Mouse (Mus musculus) C2C12 (cell line): ENCODE results near the gene Ndst4. TPM values are rescaled to one million over a fixed set of nuclear protein-coding genes. Genes with fewer than 3 reads are reported as not detected.

Experiments
- H3K27me3 ChIP-seq: one replicate; pipeline ENCODE4 v1.6.1; 2011; ENCODE audit not compliant: control insufficient read depth, insufficient read depth, insufficient read length
- H3K36me3 ChIP-seq: one replicate; pipeline ENCODE4 v1.6.1; 2011; ENCODE audit not compliant: control insufficient read depth, insufficient read depth
- H3K4me3 ChIP-seq: one replicate; pipeline ENCODE4 v1.5.1; 2011; ENCODE audit warnings: mild to moderate bottlenecking, control low read depth; ENCODE audit not compliant: poor library complexity, insufficient read depth, severe bottlenecking
- H3K79me2 ChIP-seq: one replicate; pipeline ENCODE4 v1.6.1; 2011; ENCODE audit not compliant: control insufficient read depth, insufficient read depth
- H3K79me3 ChIP-seq: one replicate; pipeline ENCODE4 v1.6.1; 2011; ENCODE audit warnings: low read depth, control low read depth
- H3ac ChIP-seq: one replicate; pipeline ENCODE3; 2011; ENCODE audit warnings: low read depth; ENCODE audit not compliant: control insufficient read depth, insufficient read length
- CEBPB ChIP-seq: IDR thresholded peaks from one replicate; pipeline ENCODE4 v1.6.1; 2011; ENCODE audit warnings: low read depth, mild to moderate bottlenecking, control low read depth, moderate library complexity
- CTCF ChIP-seq: IDR thresholded peaks from one replicate; pipeline ENCODE4 v1.5.1; 2011; ENCODE audit not compliant: control insufficient read depth, insufficient read depth, insufficient read length
- FOSL1 ChIP-seq: IDR thresholded peaks from one replicate; pipeline ENCODE4 v1.8.0; 2011; ENCODE audit warnings: mild to moderate bottlenecking, low read length; ENCODE audit not compliant: poor library complexity, insufficient read depth, severe bottlenecking
- MAX ChIP-seq: IDR thresholded peaks from one replicate; pipeline ENCODE4 v1.6.1; 2011; ENCODE audit warnings: mild to moderate bottlenecking, control low read depth
- MYOD1 ChIP-seq: IDR thresholded peaks from one replicate; pipeline ENCODE4 v1.6.1; 2011; ENCODE audit warnings: low read depth; ENCODE audit not compliant: control insufficient read depth, insufficient read length
- MYOG ChIP-seq: IDR thresholded peaks from one replicate; pipeline ENCODE4 v1.6.1; 2011; ENCODE audit not compliant: control insufficient read depth, insufficient read length; ENCODE audit errors: extremely low read depth
- USF1 ChIP-seq: IDR thresholded peaks from one replicate; pipeline ENCODE4 v1.6.1; 2011; ENCODE audit warnings: low read depth, mild to moderate bottlenecking, control low read depth, moderate library complexity
- long read RNA-seq, 2 experiments: library from polyadenylated mRNA; unstranded; transcript quantifications; one replicate each; pipeline ENCODE4 v2.0.0; 2019 to 2020
- polyA plus RNA-seq: library from polyadenylated mRNA; unstranded; fragments of >200 nt; fragmentation: generic; extraction: Trizol; gene quantifications from one replicate; pipeline ENCODE4 v1.2.1, GENCODE M21; 2012; ENCODE audit warnings: missing spikeins

Gene Ndst4
- polyA plus RNA-seq, result 0.44 TPM
- long read RNA-seq, experiment 1, partial matches to known transcripts, result 1 of 1 reads
- long read RNA-seq, experiment 1, other reads (novel, unspliced or antisense), result 0 of 1 reads
- long read RNA-seq, experiment 2, partial matches to known transcripts, result 0 of 1 reads
- long read RNA-seq, experiment 2, other reads (novel, unspliced or antisense), result 1 of 1 reads

DNA sequence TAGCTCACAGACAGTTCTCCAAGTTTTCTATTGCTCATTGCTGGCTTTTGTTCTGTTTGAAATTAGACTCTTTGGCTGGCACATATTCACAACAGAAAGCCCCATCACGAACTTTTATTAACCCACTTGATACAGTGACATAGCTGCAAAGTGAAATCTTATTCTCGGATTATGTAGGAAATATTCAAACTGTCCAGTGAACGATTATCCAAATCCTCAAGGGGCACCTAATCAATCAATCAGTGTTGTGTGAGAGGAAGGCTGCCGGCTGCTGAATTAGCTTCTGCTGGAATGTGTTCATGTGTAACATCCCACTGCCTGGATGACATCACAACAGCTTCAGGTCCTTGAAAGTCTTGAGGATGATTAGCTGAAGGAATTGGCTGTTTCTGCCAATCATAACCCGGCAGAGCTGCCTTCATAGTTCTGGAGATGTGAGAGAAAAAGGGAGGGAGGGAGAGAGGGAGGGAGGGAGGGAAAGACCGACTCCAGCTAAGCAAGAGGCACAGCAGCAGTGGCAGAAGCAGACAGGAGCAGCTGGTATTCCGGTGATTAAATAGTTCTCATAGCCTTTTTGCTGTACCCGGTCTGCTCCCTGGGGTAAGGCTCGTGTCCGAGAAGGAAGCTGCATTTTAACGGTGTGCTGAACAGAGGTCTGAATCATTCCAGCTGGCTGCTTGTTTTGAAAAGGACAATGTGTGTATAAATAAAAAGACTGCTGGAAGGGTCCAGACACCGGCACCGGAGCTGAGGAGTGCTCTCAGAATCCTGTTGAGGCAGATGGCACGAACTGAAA is at the start of gene Ndst4:
Ndst4 (plus strand) TSS at position 476 of the 796 bp plus-strand sequence.
- Histone ChIP-seq H3K4me3 (peak within 1 kb of the TSS; percentile 29), H3K79me3 (no peaks in the 10 kb centered on the region)
- TF ChIP-seq MYOD1 (peak; percentile 49), FOSL1 (no peak)

DNA sequence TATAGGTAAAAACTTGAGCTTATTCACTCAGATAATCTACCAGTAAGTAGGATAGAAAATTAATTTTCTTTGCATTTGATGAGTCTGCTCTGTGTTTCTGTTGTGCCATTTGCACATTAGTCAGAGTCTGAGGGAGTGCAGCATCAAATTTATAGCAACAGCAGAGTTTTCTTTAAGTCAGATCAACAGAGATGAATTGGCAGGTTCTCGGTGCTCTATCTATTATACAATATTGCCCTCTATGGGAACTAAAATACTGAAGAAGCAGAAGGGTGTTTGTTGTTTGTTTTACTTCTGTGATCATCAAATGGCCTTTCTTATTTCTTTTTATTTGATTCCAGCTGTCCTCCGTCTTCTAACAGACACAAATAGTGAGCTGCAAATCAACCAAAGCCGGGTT is 6.4 kb upstream of the Ndst4 start:
- no peaks in the 10 kb centered on the region for H3K36me3 ChIP-seq
- TF ChIP-seq MYOD1 (no peak), MAX (no peak), MYOG (no peak), CTCF (no peak), FOSL1 (no peak), CEBPB (no peak), USF1 (no peak)
- H3K79me2 ChIP-seq, result no peaks in the 10 kb centered on the region
- H3K4me3 ChIP-seq, result no peak overlapping the region
- H3ac ChIP-seq, result no peak overlapping the region
- H3K79me3 ChIP-seq, result no peaks in the 10 kb centered on the region
- H3K27me3 ChIP-seq, result no peaks in the 10 kb centered on the region

More for the DNA sequence above, at the start of gene Ndst4:
- no peaks in the 10 kb centered on the region for H3K36me3 ChIP-seq
- no peaks in the 10 kb centered on the region for H3K27me3 ChIP-seq
- H3ac ChIP-seq, result peak within 1 kb of the TSS; percentile 74
- no peaks in the 10 kb centered on the region for H3K79me2 ChIP-seq

DNA sequence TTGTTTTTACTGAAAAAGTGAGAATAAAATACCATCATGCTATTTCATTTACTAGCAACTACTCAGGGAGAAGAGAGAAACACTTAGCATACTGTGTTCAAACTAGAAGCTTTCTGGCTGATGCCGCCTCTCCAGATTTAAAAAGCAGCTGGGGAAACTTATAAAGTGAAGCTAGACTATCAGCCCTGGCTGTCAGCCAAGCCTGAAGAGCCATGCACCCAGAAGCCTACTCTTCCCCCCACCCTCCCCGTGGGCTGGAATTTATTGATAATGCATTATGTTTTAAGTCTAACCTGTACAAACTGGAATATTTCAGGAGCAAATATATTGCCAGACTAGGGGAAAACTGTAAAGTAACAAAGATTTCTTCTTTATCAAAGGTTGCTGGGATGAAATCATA is 2.6 kb downstream of the Ndst4 start:
- no peak for TF ChIP-seq MAX
- TF ChIP-seq USF1, result no peak
- no peak for TF ChIP-seq CTCF
- TF ChIP-seq MYOD1, result no peak
- no peak for TF ChIP-seq MYOG
- TF ChIP-seq CEBPB, result no peak
- TF ChIP-seq FOSL1, result no peak
- Histone ChIP-seq H3K27me3 (no peaks in the 10 kb centered on the region), H3K79me3 (no peaks in the 10 kb centered on the region), H3ac (no peak overlapping the region), H3K79me2 (no peaks in the 10 kb centered on the region), H3K4me3 (no peak overlapping the region), H3K36me3 (no peaks in the 10 kb centered on the region)

DNA sequence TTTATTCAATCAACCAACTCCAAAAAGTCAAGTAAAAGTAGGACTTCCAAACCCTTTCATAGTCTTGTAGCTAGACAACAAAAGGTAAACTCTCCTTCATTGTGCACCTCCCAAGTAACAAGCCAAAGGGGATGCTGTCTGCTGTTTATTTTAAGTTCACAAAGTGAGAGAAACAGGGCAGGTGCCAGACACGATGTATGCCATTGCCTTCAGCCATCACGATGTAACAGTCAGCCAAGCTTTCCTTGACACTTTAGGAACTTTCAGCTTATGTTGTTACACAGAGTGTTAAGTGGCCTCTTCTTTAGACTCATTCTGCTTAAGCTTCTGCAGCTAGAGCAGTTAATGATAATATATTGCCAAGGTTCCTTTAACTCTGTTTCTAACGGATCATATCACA is 3.1 kb downstream of the Ndst4 start:
- Histone ChIP-seq H3ac (no peak overlapping the region), H3K79me2 (no peaks in the 10 kb centered on the region), H3K79me3 (no peaks in the 10 kb centered on the region), H3K27me3 (no peaks in the 10 kb centered on the region), H3K36me3 (no peaks in the 10 kb centered on the region), H3K4me3 (no peak overlapping the region)
- TF ChIP-seq FOSL1 (no peak), MAX (no peak), MYOD1 (no peak)

DNA sequence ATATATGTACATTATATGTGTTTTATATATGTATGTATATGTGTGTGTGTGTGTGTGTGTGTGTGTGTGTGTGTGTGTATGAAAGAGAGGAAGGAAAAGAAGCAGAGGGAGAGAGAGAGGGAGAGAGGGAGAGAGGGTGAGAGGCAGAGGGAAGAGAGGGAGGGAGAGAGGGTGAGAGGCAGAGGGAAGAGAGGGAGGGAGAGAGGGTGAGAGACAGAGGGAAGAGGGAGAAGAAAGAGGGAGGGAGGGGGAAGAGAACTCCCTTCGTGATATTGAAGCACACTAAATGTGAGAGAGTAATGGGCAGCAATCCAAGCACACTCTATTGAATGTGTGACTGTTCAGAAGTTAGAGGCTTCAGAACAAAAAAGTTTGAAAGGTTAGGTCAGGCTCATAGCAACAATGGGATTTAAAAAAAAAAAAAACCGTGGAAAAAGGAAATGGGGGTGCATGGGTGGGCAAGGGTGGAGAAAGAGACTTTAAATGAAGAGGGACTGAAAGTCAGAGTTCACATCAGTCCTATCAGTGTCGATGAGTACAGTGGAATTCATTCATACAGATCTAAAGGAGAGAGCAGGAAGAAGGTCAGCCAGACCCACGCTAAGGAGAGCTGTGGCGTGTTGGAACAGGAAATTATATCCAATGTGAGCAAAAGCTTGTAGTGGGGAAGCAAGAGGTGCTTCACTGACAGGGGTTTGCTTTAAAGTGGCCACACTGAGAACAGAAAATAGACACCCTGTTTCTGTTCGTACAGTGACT is 63.2 kb downstream of the Ndst4 start:
- H3K27me3 ChIP-seq, result no peaks in the 10 kb centered on the region
- H3K4me3 ChIP-seq, result no peak overlapping the region
- H3K36me3 ChIP-seq, result no peaks in the 10 kb centered on the region
- no peak overlapping the region for H3ac ChIP-seq
- no peaks in the 10 kb centered on the region for H3K79me3 ChIP-seq
- no peaks in the 10 kb centered on the region for H3K79me2 ChIP-seq
- TF ChIP-seq MYOG, result no peak
- no peak for TF ChIP-seq MYOD1
- no peak for TF ChIP-seq FOSL1
- no peak for TF ChIP-seq CEBPB
- TF ChIP-seq MAX, result no peak
- no peak for TF ChIP-seq CTCF

DNA sequence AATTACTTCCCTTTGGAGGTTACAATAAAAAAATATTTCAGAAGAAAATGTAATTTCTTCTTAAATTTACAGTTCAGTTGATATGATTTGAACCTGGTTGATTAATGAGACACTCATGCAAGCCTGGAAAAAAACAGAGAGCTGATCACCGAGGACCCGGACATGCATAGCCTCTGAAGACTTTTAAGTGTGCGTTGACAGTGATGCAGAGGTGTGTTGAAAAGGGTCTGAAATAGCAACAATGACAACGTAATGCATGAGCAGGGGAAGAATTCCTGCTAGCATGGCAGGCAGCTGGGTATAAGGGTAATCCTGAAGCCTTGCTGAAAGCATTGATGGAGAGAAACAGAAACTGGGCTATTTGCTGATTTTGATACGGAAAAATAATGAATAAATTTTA is 106.2 kb downstream of the Ndst4 start:
- no peak overlapping the region for H3ac ChIP-seq

More for the DNA sequence above, 106.2 kb downstream of the Ndst4 start:
- Histone ChIP-seq H3K79me2 (no peaks in the 10 kb centered on the region), H3K79me3 (no peaks in the 10 kb centered on the region), H3K36me3 (no peaks in the 10 kb centered on the region), H3K4me3 (no peak overlapping the region), H3K27me3 (no peaks in the 10 kb centered on the region)
- no peak for TF ChIP-seq CTCF
- no peak for TF ChIP-seq CEBPB
- no peak for TF ChIP-seq MYOG
- TF ChIP-seq MYOD1, result no peak
- TF ChIP-seq FOSL1, result no peak
- TF ChIP-seq MAX, result no peak
- TF ChIP-seq USF1, result no peak
